Mouse (Mus musculus) heart, postnatal 0 days (tissue): ENCODE data around the gene Aspscr1.

Experiments used
- CTCF ChIP-seq: IDR thresholded peaks from 2 replicates; pipeline ENCODE4 v1.5.1; 2016; ENCODE audit warnings: antibody characterized with exemption, control low read depth, low read depth
- EP300 ChIP-seq: IDR thresholded peaks from 2 replicates; pipeline ENCODE4 v1.6.1; 2016; ENCODE audit warnings: antibody characterized with exemption, low read depth

- TF ChIP-seq CTCF (no peak), EP300 (no peak)
Observed at GRCm38 (mm10) chr11:120707225-120707624, 34.5 kb downstream of the Aspscr1 start.
